Mouse (Mus musculus): Measurements from ENCODE around the gene Gm7995. TPM values are rescaled to one million over a fixed set of nuclear protein-coding genes. Genes with fewer than 3 reads are reported as not detected.
"Not testable (repeated sequence)": the region's sequence is repeated elsewhere in the genome, so short reads cannot be mapped to it uniquely, and the experiment has no call there.

Gene Gm7995
- polyA plus RNA-seq (2012; fragmentation: generic; extraction: Trizol) = not detected

DNA sequence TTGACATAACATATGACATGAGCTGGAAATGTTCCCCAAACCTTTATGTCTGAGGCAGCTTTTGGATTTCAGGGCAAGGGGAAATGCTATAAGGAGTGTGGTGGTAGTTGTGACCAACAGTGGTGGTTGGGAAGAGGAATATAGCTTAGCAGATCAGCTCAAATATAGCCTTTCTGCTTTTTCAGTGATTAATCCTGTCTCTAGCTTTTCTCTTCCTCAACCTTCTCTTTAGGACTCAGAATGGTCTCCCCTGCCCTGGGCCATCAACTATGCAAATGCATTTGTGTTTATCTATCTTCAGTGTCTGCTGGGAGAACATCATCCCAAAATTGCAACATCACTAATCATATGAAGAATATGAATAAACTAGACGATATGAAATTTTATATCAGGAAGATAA lies at the start of gene Gm7995:
Gene Gm7995 (plus strand): TSS at position 301 of the 400 bp plus-strand sequence.
- H3K36me3 ChIP-seq (ENCODE audit: control insufficient read depth, insufficient read depth); H3K27me3 ChIP-seq (ENCODE audit: control insufficient read depth, insufficient read depth, insufficient read length); H3ac ChIP-seq (ENCODE audit: control insufficient read depth, insufficient read length); H3K4me2 ChIP-seq (ENCODE audit: low read depth); H3K4me3 ChIP-seq; H3K79me2 ChIP-seq (ENCODE audit: control insufficient read depth, insufficient read depth): not testable (repeated sequence)

DNA sequence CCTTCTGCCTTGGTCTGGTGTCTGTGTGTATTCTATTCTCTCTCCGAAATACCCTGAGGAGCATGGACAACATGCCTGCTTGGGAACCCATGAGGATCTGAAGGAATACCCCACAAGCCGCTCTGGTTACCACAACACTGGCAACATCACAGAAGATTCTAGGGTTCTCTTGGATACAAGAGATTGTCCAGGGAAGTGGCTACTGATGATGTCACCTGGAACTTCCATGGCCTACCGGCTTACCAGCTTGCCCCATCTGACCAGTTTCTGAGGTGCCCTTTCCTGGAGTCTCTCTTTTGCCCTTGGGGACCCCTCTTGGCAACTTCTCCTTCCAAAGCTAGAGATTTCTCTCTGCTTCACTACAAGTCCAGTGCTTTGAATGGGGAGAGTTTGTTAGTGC lies 12.8 kb upstream of the Gm7995 start, which contains the start of gene Gm9611:
Gene Gm9611 (minus strand): TSS at position 101 of the 400 bp plus-strand sequence.
- not testable (repeated sequence) for H3K4me3 ChIP-seq; H3ac ChIP-seq (ENCODE audit: control insufficient read depth, insufficient read length); H3K27me3 ChIP-seq (ENCODE audit: control insufficient read depth, insufficient read depth, insufficient read length); H3K79me2 ChIP-seq (ENCODE audit: control insufficient read depth, insufficient read depth); H3K4me2 ChIP-seq (ENCODE audit: low read depth); H3K36me3 ChIP-seq (ENCODE audit: control insufficient read depth, insufficient read depth)

Other genes with a start within 250 kb of the Gm7995 start
- gene Gm7951, start 192.8 kb upstream of the Gm7995 start, polyA plus RNA-seq (2012; fragmentation: generic; extraction: Trizol) = not detected
- not detected for gene Gm17027, start 147.6 kb upstream of the Gm7995 start, polyA plus RNA-seq (2012; fragmentation: generic; extraction: Trizol)
- not detected for gene Gm3573, start 119.4 kb upstream of the Gm7995 start, polyA plus RNA-seq (2012; fragmentation: generic; extraction: Trizol)
- gene Gm17026, start 50.2 kb upstream of the Gm7995 start, polyA plus RNA-seq (2012; fragmentation: generic; extraction: Trizol) = not detected
- gene Gm9611, start 12.9 kb upstream of the Gm7995 start, polyA plus RNA-seq (2012; fragmentation: generic; extraction: Trizol) = not detected
- not detected for gene Gm8005, start 129.5 kb downstream of the Gm7995 start, polyA plus RNA-seq (2012; fragmentation: generic; extraction: Trizol)
- gene Gm8011, start 153.7 kb downstream of the Gm7995 start, polyA plus RNA-seq (2012; fragmentation: generic; extraction: Trizol) = not detected
- gene Gm8020, start 192.1 kb downstream of the Gm7995 start, polyA plus RNA-seq (2012; fragmentation: generic; extraction: Trizol) = not detected
- gene Gm8024, start 214.1 kb downstream of the Gm7995 start, polyA plus RNA-seq (2012; fragmentation: generic; extraction: Trizol) = not detected